Mouse (Mus musculus) heart, embryonic 14.5 days (tissue): Measurements from ENCODE around the gene Gm12216. TPM values are rescaled to one million over a fixed set of nuclear protein-coding genes. Genes with fewer than 3 reads are reported as not detected.

ENCODE experiments used
- ATAC-seq: fragments of 200-750 bp; cut with Nextera tagmentation; 2 replicates; pipeline ENCODE4 v1.8.0; 2017; ENCODE audit warnings: low read depth, moderate TSS enrichment; ENCODE audit not compliant: insufficient number of reproducible peaks, insufficient read depth, low FRiP score
- H3K27ac ChIP-seq, 2 experiments: fragments of 200-500 bp in 1 of 2; fragments of 300-500 bp in 1 of 2; sonication (generic) in 1 of 2; replicated peaks in 1 of 2; 2 replicates each; pipeline ENCODE4 v1.5.1; 2012 to 2014; ENCODE audit warnings: low read depth in 2 of 2, low read length in 2 of 2, control low read depth in 1 of 2, mild to moderate bottlenecking in 1 of 2, mixed read lengths in 1 of 2; ENCODE audit not compliant: control insufficient read depth in 1 of 2, insufficient read depth in 1 of 2
- H3K27me3 ChIP-seq: fragments of 300-500 bp; sonication (generic); 2 replicates; pipeline ENCODE4 v1.6.1; 2014; ENCODE audit warnings: mild to moderate bottlenecking, low read length, control low read depth; ENCODE audit not compliant: control insufficient read depth, insufficient read depth
- H3K36me3 ChIP-seq: fragments of 300-500 bp; sonication (generic); 2 replicates; pipeline ENCODE4 v1.6.1; 2014; ENCODE audit warnings: mild to moderate bottlenecking, control low read depth, low read length, mixed read lengths; ENCODE audit not compliant: control insufficient read depth, insufficient read depth
- H3K4me1 ChIP-seq, 2 experiments: fragments of 200-500 bp in 1 of 2; fragments of 300-500 bp in 1 of 2; sonication (generic) in 1 of 2; 2 replicates each; pipeline ENCODE4 v1.6.1; 2012 to 2014; ENCODE audit warnings: low read length in 2 of 2, control low read depth in 1 of 2, mixed read lengths in 1 of 2; ENCODE audit not compliant: control insufficient read depth in 2 of 2, insufficient read depth in 2 of 2
- H3K4me2 ChIP-seq: fragments of 300-500 bp; sonication (generic); 2 replicates; pipeline ENCODE4 v1.6.1; 2014; ENCODE audit warnings: mild to moderate bottlenecking, low read length
- H3K4me3 ChIP-seq, 2 experiments: fragments of 200-500 bp in 1 of 2; fragments of 300-500 bp in 1 of 2; sonication (generic) in 1 of 2; 2 replicates each; pipeline ENCODE4 v1.5.1; 2012 to 2014; ENCODE audit warnings: low read length in 2 of 2, mild to moderate bottlenecking in 2 of 2, control low read depth in 1 of 2, low read depth in 1 of 2, moderate library complexity in 1 of 2; ENCODE audit not compliant: control insufficient read depth in 1 of 2, insufficient read depth in 1 of 2
- H3K9ac ChIP-seq: fragments of 300-500 bp; sonication (generic); 2 replicates; pipeline ENCODE4 v1.6.1; 2014; ENCODE audit warnings: mild to moderate bottlenecking, low read length
- H3K9me3 ChIP-seq: fragments of 300-500 bp; sonication (generic); 2 replicates; pipeline ENCODE4 v1.6.1; 2016; ENCODE audit warnings: low read length, control low read depth; ENCODE audit not compliant: control insufficient read depth
- WGBS: fragments of 180-500 bp; shearing (Covaris S2); extraction: QIAGEN DNeasy Blood & Tissue Kit; methylation state at CpG from one replicate; pipeline ENCODE4 v1.1.7; 2014; 5-methylcytosine and 5-hydroxymethylcytosine counted together
- polyA plus RNA-seq: library from polyadenylated mRNA; unstranded; fragments of >200 nt; fragmentation: Nextera tagmentation; extraction: Ambion mirVana; gene quantifications from 2 replicates; pipeline ENCODE4 v1.2.1, GENCODE M21; 2014

Gm12216 gene
- polyA plus RNA-seq, 1 experiment from 2014 or later: 0.30 TPM

- ATAC-seq: no peak
- Histone ChIP-seq H3K4me2 (no peak overlapping the region), H3K36me3 (no peaks in the 10 kb centered on the region), H3K27me3 (no peaks in the 10 kb centered on the region), H3K4me3 (no peak overlapping the region), H3K4me1 (peaks cover 0 to 4% of the 10 kb centered on the region in 2 experiments; a peak in 2 of 4 replicates), H3K9ac (no peak overlapping the region), H3K9me3 (no peaks in the 10 kb centered on the region), H3K27ac (no peak overlapping the region)
- WGBS: 53% methylated on average over 5 of the region's 5 CpGs
These were observed 48.9 kb downstream of the Gm12216 start for GRCm38 (mm10) chr11:53810156-53810555.

- H3K9ac ChIP-seq: no peak overlapping the region
- no peaks in the 10 kb centered on the region for H3K9me3 ChIP-seq
- H3K27me3 ChIP-seq: no peaks in the 10 kb centered on the region
- H3K4me2 ChIP-seq: no peak overlapping the region
- H3K27ac ChIP-seq: no peak overlapping the region
- no peak overlapping the region for H3K4me3 ChIP-seq
- H3K36me3 ChIP-seq: no peaks in the 10 kb centered on the region
- H3K4me1 ChIP-seq: peaks cover 0 to 4% of the 10 kb centered on the region in 2 experiments; a peak in 2 of 4 replicates
- 43% methylated on average over 5 of the region's 5 CpGs for WGBS
- ATAC-seq: no peak
These were observed 49.7 kb downstream of the Gm12216 start for GRCm38 (mm10) chr11:53809354-53809753.

- no peak overlapping the region for H3K9ac ChIP-seq
- no peaks in the 10 kb centered on the region for H3K9me3 ChIP-seq
- ATAC-seq: no peak
- H3K27me3 ChIP-seq: no peaks in the 10 kb centered on the region
- no peak overlapping the region for H3K27ac ChIP-seq
- no peaks in the 10 kb centered on the region for H3K36me3 ChIP-seq
- 65% methylated on average over 9 of the region's 9 CpGs for WGBS
- H3K4me2 ChIP-seq: no peak overlapping the region
- peaks cover 0 to 4% of the 10 kb centered on the region in 2 experiments; a peak in 2 of 4 replicates for H3K4me1 ChIP-seq
- H3K4me3 ChIP-seq: no peak overlapping the region
These were observed 53.3 kb downstream of the Gm12216 start for GRCm38 (mm10) chr11:53805786-53806185.

GRCm38 (mm10) chr11:53804569-53805344, 54.3 kb downstream of the Gm12216 start:
- no peak for ATAC-seq
- Histone ChIP-seq H3K36me3 (no peaks in the 10 kb centered on the region), H3K27ac (no peak overlapping the region), H3K27me3 (no peaks in the 10 kb centered on the region), H3K9me3 (no peaks in the 10 kb centered on the region), H3K9ac (no peak overlapping the region), H3K4me2 (no peak overlapping the region), H3K4me3 (no peak overlapping the region), H3K4me1 (peaks cover 0 to 4% of the 10 kb centered on the region in 2 experiments; a peak in 1 of 4 replicates)
- 85% methylated on average over 14 of the region's 14 CpGs for WGBS

DNA sequence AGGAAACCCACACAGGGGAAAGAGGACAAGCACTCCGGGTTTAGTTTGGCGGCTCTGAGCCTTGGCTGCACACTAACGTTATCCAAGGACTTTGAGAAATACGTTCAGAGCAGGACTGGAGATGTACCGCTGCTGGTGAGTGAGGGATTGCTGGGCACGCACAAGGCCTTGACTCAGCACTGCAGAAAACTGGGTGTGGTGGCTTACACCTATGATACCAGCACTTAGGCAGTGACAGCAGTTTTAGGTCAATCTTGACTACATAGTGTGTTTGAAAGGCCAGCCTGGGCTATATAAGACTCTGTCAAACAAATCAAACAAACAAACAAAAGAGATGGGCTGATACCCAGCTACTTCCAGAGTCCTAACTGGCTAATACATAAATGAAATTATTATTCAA, 55.6 kb downstream of the Gm12216 start:
- no peak overlapping the region for H3K4me3 ChIP-seq
- no peaks in the 10 kb centered on the region for H3K36me3 ChIP-seq
- peaks cover 0 to 4% of the 10 kb centered on the region in 2 experiments; a peak in 1 of 4 replicates for H3K4me1 ChIP-seq
- no peaks in the 10 kb centered on the region for H3K27me3 ChIP-seq
- H3K4me2 ChIP-seq: no peak overlapping the region
- WGBS: 72% methylated on average over 6 of the region's 6 CpGs
- H3K27ac ChIP-seq: no peak overlapping the region
- no peaks in the 10 kb centered on the region for H3K9me3 ChIP-seq
- ATAC-seq: no peak
- H3K9ac ChIP-seq: no peak overlapping the region

GRCm38 (mm10) chr11:53803093-53803492, 56.0 kb downstream of the Gm12216 start:
- no peak for ATAC-seq
- Histone ChIP-seq H3K36me3 (no peaks in the 10 kb centered on the region), H3K9ac (no peak overlapping the region), H3K4me2 (no peak overlapping the region), H3K9me3 (no peaks in the 10 kb centered on the region), H3K27ac (no peak overlapping the region), H3K27me3 (no peaks in the 10 kb centered on the region), H3K4me3 (no peak overlapping the region), H3K4me1 (peaks cover 0 to 4% of the 10 kb centered on the region in 2 experiments; a peak in 1 of 4 replicates)
- WGBS: 68% methylated on average over 12 of the region's 12 CpGs

GRCm38 (mm10) chr11:53800975-53801374, 58.1 kb downstream of the Gm12216 start:
- Histone ChIP-seq H3K4me2 (no peak overlapping the region), H3K9ac (no peak overlapping the region), H3K27me3 (no peaks in the 10 kb centered on the region), H3K9me3 (no peaks in the 10 kb centered on the region), H3K36me3 (no peaks in the 10 kb centered on the region), H3K4me3 (no peak overlapping the region), H3K4me1 (peaks cover 9 to 13% of the 10 kb centered on the region in 2 experiments), H3K27ac (no peak overlapping the region)
- no peak for ATAC-seq
- 79% methylated on average over 5 of the region's 5 CpGs for WGBS
